Mouse (Mus musculus): ENCODE measurements around the gene Taar5. TPM values are rescaled to one million over a fixed set of nuclear protein-coding genes. Genes with fewer than 3 reads are reported as not detected.

Taar5 gene
- polyA plus RNA-seq (2015; fragmentation: Nextera tagmentation; extraction: Ambion mirVana), result not detected in 2 replicates

DNA sequence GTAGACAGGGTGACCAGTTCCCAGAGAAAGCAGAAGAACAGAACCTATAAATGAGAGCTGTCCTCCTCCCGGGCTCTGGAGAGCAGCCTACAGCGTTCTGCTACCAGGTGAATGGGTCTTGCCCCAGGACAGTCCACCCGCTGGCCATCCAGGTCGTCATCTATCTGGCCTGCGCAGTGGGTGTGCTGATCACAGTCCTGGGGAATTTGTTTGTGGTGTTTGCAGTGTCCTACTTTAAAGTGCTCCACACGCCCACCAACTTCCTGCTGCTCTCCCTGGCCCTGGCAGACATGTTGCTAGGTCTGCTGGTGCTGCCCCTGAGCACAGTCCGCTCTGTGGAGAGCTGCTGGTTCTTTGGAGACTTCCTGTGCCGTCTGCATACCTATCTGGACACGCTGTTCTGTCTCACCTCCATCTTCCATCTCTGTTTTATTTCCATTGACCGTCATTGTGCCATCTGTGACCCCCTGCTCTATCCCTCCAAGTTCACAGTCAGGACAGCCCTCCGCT lies at the start of gene Taar5:
Taar5 (plus strand) TSS at position 51 of the 510 bp plus-strand sequence.
- Histone ChIP-seq H3K4me2 (no peak within 1 kb of the TSS), H3K27ac (no peak within 1 kb of the TSS), H3K36me3 (replicated peaks) (no peaks in the 10 kb centered on the region), H3K9me3 (no peaks in the 10 kb centered on the region), H3K9ac (no peak within 1 kb of the TSS), H3K27me3 (replicated peaks) (no peaks in the 10 kb centered on the region), H3K4me1 (no peaks in the 10 kb centered on the region), H3K4me3 (no peak within 1 kb of the TSS)
- no peak for ATAC-seq (replicated peaks)
- 92% methylated on average over 11 of the region's 11 CpGs for WGBS

DNA sequence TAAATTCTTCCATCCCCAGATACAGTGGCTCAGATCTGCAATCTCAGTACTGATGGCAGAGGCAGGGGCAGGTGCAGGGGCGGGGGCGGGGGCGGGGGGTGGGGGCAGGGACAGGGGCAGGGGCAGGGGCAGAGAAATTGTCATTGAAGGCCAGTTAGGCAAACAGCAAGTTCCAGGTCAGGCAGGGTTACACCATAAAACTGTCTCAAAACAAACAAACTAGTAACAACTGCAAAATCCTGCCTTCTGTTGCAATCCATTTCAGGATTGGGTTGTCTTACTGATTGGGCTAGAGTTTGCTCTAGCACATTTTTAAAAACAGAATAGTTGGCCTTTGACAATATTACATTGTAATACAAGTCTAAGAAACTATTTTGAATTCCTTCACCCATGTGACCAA lies 48.0 kb upstream of the Taar5 start:
- Histone ChIP-seq H3K4me1 (no peaks in the 10 kb centered on the region), H3K9ac (no peak overlapping the region), H3K4me2 (no peak overlapping the region), H3K36me3 (replicated peaks) (no peaks in the 10 kb centered on the region), H3K27ac (no peak overlapping the region), H3K9me3 (no peaks in the 10 kb centered on the region), H3K4me3 (no peak overlapping the region), H3K27me3 (replicated peaks) (no peaks in the 10 kb centered on the region)
- 76% methylated on average over 3 of the region's 3 CpGs for WGBS
- ATAC-seq (replicated peaks), result no peak

DNA sequence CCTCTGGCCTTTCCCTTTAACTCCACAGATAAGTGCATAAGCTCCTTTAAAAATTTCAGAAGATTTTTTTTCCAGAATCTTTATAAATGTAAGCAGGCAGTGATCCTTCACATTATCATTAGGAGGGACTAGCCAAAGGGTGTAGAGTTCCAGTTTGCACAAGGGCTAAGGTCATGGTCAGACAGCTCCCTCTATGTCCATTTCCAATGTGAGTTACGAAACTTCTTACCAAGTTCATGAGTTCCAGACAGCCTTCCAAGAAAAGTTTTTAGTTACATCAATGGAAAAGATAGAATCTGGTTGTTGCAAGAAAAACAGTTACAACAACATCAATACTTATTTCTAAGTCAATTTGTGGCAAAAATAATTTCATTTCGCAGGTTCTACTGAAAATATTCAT lies 46.6 kb upstream of the Taar5 start:
- H3K9me3 ChIP-seq, result no peaks in the 10 kb centered on the region
- 84% methylated on average over 2 of the region's 2 CpGs for WGBS
- H3K9ac ChIP-seq, result no peak overlapping the region
- no peaks in the 10 kb centered on the region for H3K27me3 ChIP-seq (replicated peaks)
- no peak overlapping the region for H3K4me2 ChIP-seq
- no peak for ATAC-seq (replicated peaks)
- H3K27ac ChIP-seq, result no peak overlapping the region
- no peaks in the 10 kb centered on the region for H3K4me1 ChIP-seq
- no peaks in the 10 kb centered on the region for H3K36me3 ChIP-seq (replicated peaks)
- no peak overlapping the region for H3K4me3 ChIP-seq

- H3K36me3 ChIP-seq (replicated peaks), result no peaks in the 10 kb centered on the region
- H3K4me3 ChIP-seq, result no peak overlapping the region
- H3K4me1 ChIP-seq, result peaks cover 2% of the 10 kb centered on the region; the same call in 1 of the 2 replicates
- no peak overlapping the region for H3K27ac ChIP-seq
- no peak for ATAC-seq (replicated peaks)
- no peak overlapping the region for H3K9ac ChIP-seq
- WGBS, result 49% methylated on average over 4 of the region's 4 CpGs
- H3K27me3 ChIP-seq (replicated peaks), result no peaks in the 10 kb centered on the region
- no peak overlapping the region for H3K4me2 ChIP-seq
- H3K9me3 ChIP-seq, result no peaks in the 10 kb centered on the region
Measured at GRCm38 (mm10) chr10:23937613-23938012, 32.9 kb upstream of the Taar5 start.

DNA sequence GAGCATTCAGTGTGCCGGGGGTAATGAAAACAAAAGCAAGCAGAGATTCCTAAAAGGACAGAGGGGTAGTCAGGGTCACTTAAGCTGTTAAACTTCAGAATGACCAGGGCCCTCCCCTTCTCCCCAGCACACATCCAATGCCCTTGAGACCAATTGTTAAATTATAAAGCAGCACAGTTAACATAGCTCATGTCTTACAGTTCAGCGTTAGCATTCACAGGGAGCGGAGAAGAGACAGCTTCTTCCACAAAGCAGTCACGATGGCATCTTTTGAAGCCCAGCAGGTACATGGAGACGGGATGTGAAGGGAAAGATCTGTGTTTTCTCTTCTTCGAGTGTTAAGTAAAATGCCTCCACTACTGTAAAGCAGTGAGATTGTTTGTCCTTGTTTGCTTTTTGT lies 32.2 kb upstream of the Taar5 start, which contains the start of gene Taar2:
Taar2 (plus strand) TSS at position 261 of the 400 bp plus-strand sequence.
- peak; percentile 75; the same call in 1 of the 2 replicates for ATAC-seq (replicated peaks)

GRCm38 (mm10) chr10:23942465-23942864 lies 28.0 kb upstream of the Taar5 start:
- Histone ChIP-seq H3K4me1 (peaks cover 2% of the 10 kb centered on the region; the same call in 1 of the 2 replicates), H3K36me3 (replicated peaks) (no peaks in the 10 kb centered on the region), H3K27me3 (replicated peaks) (no peaks in the 10 kb centered on the region), H3K27ac (no peak overlapping the region), H3K9ac (no peak overlapping the region), H3K4me3 (no peak overlapping the region), H3K4me2 (no peak overlapping the region), H3K9me3 (no peaks in the 10 kb centered on the region)
- ATAC-seq (replicated peaks), result no peak
- WGBS, result 81% methylated on average over 5 of the region's 5 CpGs

More for the DNA sequence above, 32.2 kb upstream of the Taar5 start, which contains the start of gene Taar2:
- Histone ChIP-seq H3K27ac (no peak within 1 kb of the TSS), H3K9ac (no peak within 1 kb of the TSS), H3K36me3 (replicated peaks) (no peaks in the 10 kb centered on the region), H3K27me3 (replicated peaks) (no peaks in the 10 kb centered on the region), H3K9me3 (no peaks in the 10 kb centered on the region), H3K4me1 (peaks cover 2% of the 10 kb centered on the region; the same call in 1 of the 2 replicates), H3K4me2 (peak within 1 kb of the TSS; percentile 18; the same call in 1 of the 2 replicates), H3K4me3 (no peak within 1 kb of the TSS)
- 39% methylated on average over 6 of the region's 6 CpGs for WGBS

GRCm38 (mm10) chr10:23948026-23948425 lies 22.5 kb upstream of the Taar5 start:
- ATAC-seq (replicated peaks), result no peak
- no peaks in the 10 kb centered on the region for H3K36me3 ChIP-seq (replicated peaks)
- H3K4me2 ChIP-seq, result no peak overlapping the region
- WGBS, result 61% methylated on average over 7 of the region's 7 CpGs
- no peak overlapping the region for H3K27ac ChIP-seq
- H3K4me1 ChIP-seq, result no peaks in the 10 kb centered on the region
- no peaks in the 10 kb centered on the region for H3K9me3 ChIP-seq
- H3K27me3 ChIP-seq (replicated peaks), result no peaks in the 10 kb centered on the region
- no peak overlapping the region for H3K9ac ChIP-seq
- H3K4me3 ChIP-seq, result no peak overlapping the region

GRCm38 (mm10) chr10:23949508-23950005 lies 20.9 kb upstream of the Taar5 start, which contains the start of gene Taar3:
TSS of gene Taar3 (plus strand) at chr10:23949558.
- Histone ChIP-seq H3K27me3 (replicated peaks) (no peaks in the 10 kb centered on the region), H3K36me3 (replicated peaks) (no peaks in the 10 kb centered on the region), H3K4me2 (no peak within 1 kb of the TSS), H3K9ac (no peak within 1 kb of the TSS), H3K4me3 (no peak within 1 kb of the TSS), H3K9me3 (no peaks in the 10 kb centered on the region), H3K4me1 (no peaks in the 10 kb centered on the region), H3K27ac (no peak within 1 kb of the TSS)
- ATAC-seq (replicated peaks), result no peak
- 82% methylated on average over 16 of the region's 16 CpGs for WGBS

DNA sequence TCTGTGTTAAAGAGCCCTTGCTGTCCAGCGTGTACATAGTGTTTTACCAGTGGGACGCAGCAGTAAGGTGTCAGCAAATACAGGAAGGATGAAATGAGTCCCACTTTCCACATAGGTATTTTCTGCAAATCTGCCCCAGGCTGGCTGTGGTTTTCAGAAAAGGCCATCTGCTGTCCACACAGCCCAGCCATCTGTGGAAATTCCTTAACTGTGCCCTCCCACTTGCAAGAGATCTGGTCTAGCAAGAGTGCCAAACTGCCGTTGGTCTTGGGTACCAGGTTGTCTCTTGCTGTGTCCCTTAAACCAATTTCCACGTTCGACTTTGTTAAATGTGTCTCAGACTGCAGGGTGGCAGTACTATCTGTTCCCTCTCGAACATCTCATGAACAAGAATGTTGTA lies 18.8 kb upstream of the Taar5 start:
- Histone ChIP-seq H3K9ac (no peak overlapping the region), H3K4me1 (no peaks in the 10 kb centered on the region), H3K4me3 (no peak overlapping the region), H3K27me3 (replicated peaks) (no peaks in the 10 kb centered on the region), H3K4me2 (no peak overlapping the region), H3K9me3 (no peaks in the 10 kb centered on the region), H3K27ac (no peak overlapping the region), H3K36me3 (replicated peaks) (no peaks in the 10 kb centered on the region)
- ATAC-seq (replicated peaks), result no peak
- 89% methylated on average over 6 of the region's 6 CpGs for WGBS

DNA sequence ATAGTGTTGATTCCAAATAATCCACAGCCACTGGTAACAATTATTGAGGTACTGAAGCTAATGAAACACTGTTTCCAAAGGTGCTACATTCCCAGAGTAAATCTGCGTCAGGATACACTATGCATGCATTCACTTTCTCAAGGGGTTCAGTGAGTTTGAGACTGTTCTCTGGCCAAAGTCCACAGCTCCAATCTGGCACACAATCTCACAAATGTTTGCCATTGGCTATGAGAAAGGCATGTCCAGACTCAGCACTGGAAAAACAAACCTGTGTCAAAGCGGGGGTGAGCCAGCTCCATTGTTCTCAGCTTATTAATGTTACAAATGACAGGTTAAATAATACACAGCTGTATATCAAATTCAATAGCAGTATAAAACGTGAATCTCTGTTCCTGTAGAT lies 11.4 kb upstream of the Taar5 start:
- Histone ChIP-seq H3K27ac (no peak overlapping the region), H3K4me3 (no peak overlapping the region), H3K4me1 (no peaks in the 10 kb centered on the region), H3K9ac (no peak overlapping the region), H3K36me3 (replicated peaks) (no peaks in the 10 kb centered on the region), H3K4me2 (no peak overlapping the region), H3K27me3 (replicated peaks) (no peaks in the 10 kb centered on the region), H3K9me3 (no peaks in the 10 kb centered on the region)
- WGBS, result 71% methylated on average over 3 of the region's 3 CpGs
- ATAC-seq (replicated peaks), result no peak

DNA sequence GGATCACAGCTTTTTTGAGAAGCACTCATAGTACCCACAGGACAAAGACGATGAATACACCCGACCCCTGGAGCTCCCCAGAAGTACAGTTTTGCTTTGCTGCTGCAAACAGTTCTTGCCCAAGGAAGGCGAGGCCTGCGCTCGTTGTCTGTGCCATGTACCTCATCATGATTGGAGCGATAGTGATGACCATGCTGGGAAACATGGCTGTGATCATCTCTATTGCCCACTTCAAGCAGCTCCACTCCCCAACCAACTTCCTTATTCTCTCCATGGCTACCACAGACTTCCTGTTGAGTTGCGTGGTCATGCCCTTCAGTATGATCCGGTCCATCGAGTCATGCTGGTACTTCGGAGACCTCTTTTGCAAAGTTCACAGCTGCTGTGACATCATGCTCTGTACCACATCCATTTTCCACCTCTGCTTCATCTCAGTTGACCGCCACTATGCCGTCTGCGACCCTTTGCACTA lies 10.0 kb upstream of the Taar5 start, which contains the start of gene Taar4:
Taar4 (plus strand) TSS at position 51 of the 472 bp plus-strand sequence.
- ATAC-seq (replicated peaks), result no peak
- H3K4me3 ChIP-seq, result no peak within 1 kb of the TSS
- WGBS, result 96% methylated on average over 13 of the region's 13 CpGs
- no peaks in the 10 kb centered on the region for H3K9me3 ChIP-seq
- H3K4me2 ChIP-seq, result no peak within 1 kb of the TSS
- H3K4me1 ChIP-seq, result no peaks in the 10 kb centered on the region
- H3K36me3 ChIP-seq (replicated peaks), result no peaks in the 10 kb centered on the region
- no peak within 1 kb of the TSS for H3K27ac ChIP-seq
- no peaks in the 10 kb centered on the region for H3K27me3 ChIP-seq (replicated peaks)
- no peak within 1 kb of the TSS for H3K9ac ChIP-seq

DNA sequence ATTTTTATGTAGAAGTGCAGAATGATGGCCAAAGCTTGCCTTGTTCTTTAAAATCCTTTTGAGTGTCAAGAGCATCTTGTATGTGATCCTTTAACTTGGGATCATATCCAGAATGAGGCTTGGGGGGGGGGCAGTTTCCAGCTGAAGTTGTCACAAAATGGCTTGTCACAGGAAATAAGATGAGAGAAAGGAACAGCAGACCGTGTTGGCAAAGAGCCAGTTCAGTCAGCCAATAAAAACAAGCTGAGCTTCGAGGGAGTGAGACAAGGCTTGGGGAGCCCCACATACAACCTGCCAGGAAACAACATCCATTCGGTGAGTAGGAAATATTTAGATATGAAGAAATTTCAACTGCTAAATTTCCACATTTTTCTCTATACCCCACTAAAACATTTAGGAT lies 7.1 kb upstream of the Taar5 start:
- Histone ChIP-seq H3K27ac (no peak overlapping the region), H3K4me3 (no peak overlapping the region), H3K27me3 (replicated peaks) (no peaks in the 10 kb centered on the region), H3K36me3 (replicated peaks) (no peaks in the 10 kb centered on the region), H3K9ac (no peak overlapping the region), H3K4me1 (no peaks in the 10 kb centered on the region), H3K4me2 (no peak overlapping the region), H3K9me3 (no peaks in the 10 kb centered on the region)
- ATAC-seq (replicated peaks), result no peak
- WGBS, result 59% methylated on average over 3 of the region's 3 CpGs

All from midbrain, embryonic 15.5 days (tissue).